Mouse (Mus musculus): ENCODE measurements at regions not wholly inside any gene's neighbourhood (a gene's known extent, or its start where the extent isn't known, plus 50 kb on each side); places are given as distances from the start of the nearest gene placed in this dataset.

- no peak overlapping the region for H3K4me2 ChIP-seq (ENCODE audit: low read length)
- no peaks in the 10 kb centered on the region for H3K36me3 ChIP-seq (ENCODE audit: control insufficient read depth, insufficient read depth)
- 30% methylated on average over 3 of the region's 3 CpGs for WGBS
- H3K9ac ChIP-seq (replicated peaks; ENCODE audit: low read depth, low read length) = no peak overlapping the region
- H3K4me3 ChIP-seq (replicated peaks; ENCODE audit: low read length) = no peak overlapping the region
- H3K27ac ChIP-seq (ENCODE audit: low read length) = no peak overlapping the region
- no peaks in the 10 kb centered on the region for H3K27me3 ChIP-seq (replicated peaks; ENCODE audit: control insufficient read depth, insufficient read depth, low read length)
- ATAC-seq = no peak
- H3K9me3 ChIP-seq (ENCODE audit: control insufficient read depth, low read length) = no peaks in the 10 kb centered on the region
- peaks cover 5% of the 10 kb centered on the region; the same call in 1 of the 2 replicates for H3K4me1 ChIP-seq (replicated peaks; ENCODE audit: control insufficient read depth, insufficient read depth, low read length)
Measured at GRCm38 (mm10) chr14:16957802-16958201, 138.8 kb upstream of the Rarb start.

GRCm38 (mm10) chr14:16954511-16955443 lies 135.8 kb upstream of the Rarb start:
- Histone ChIP-seq H3K27me3 (replicated peaks; ENCODE audit: control insufficient read depth, insufficient read depth, low read length) (no peaks in the 10 kb centered on the region), H3K36me3 (ENCODE audit: control insufficient read depth, insufficient read depth) (no peaks in the 10 kb centered on the region), H3K4me2 (ENCODE audit: low read length) (no peak overlapping the region), H3K9ac (replicated peaks; ENCODE audit: low read depth, low read length) (no peak overlapping the region), H3K27ac (ENCODE audit: low read length) (no peak overlapping the region), H3K9me3 (ENCODE audit: control insufficient read depth, low read length) (no peaks in the 10 kb centered on the region), H3K4me3 (replicated peaks; ENCODE audit: low read length) (no peak overlapping the region), H3K4me1 (replicated peaks; ENCODE audit: control insufficient read depth, insufficient read depth, low read length) (peaks cover 5% of the 10 kb centered on the region; the same call in 1 of the 2 replicates)
- ATAC-seq = peak; percentile 36; the same call in 1 of the 2 replicates
- WGBS = 27% methylated on average over 6 of the region's 6 CpGs

- 77% methylated on average over 1 of the region's 1 CpGs for WGBS
- H3K4me3 ChIP-seq (replicated peaks; ENCODE audit: low read length) = no peak overlapping the region
- no peak overlapping the region for H3K9ac ChIP-seq (replicated peaks; ENCODE audit: low read depth, low read length)
- H3K4me1 ChIP-seq (replicated peaks; ENCODE audit: control insufficient read depth, insufficient read depth, low read length) = no peaks in the 10 kb centered on the region
- H3K27me3 ChIP-seq (replicated peaks; ENCODE audit: control insufficient read depth, insufficient read depth, low read length) = no peaks in the 10 kb centered on the region
- H3K9me3 ChIP-seq (ENCODE audit: control insufficient read depth, low read length) = no peaks in the 10 kb centered on the region
- no peaks in the 10 kb centered on the region for H3K36me3 ChIP-seq (ENCODE audit: control insufficient read depth, insufficient read depth)
- no peak overlapping the region for H3K4me2 ChIP-seq (ENCODE audit: low read length)
- no peak overlapping the region for H3K27ac ChIP-seq (ENCODE audit: low read length)
- ATAC-seq = no peak
Measured at GRCm38 (mm10) chr14:16948736-16949135, 129.8 kb upstream of the Rarb start.

- Histone ChIP-seq H3K36me3 (ENCODE audit: control insufficient read depth, insufficient read depth) (no peaks in the 10 kb centered on the region), H3K9ac (replicated peaks; ENCODE audit: low read depth, low read length) (no peak overlapping the region), H3K27ac (ENCODE audit: low read length) (no peak overlapping the region), H3K4me1 (replicated peaks; ENCODE audit: control insufficient read depth, insufficient read depth, low read length) (no peaks in the 10 kb centered on the region), H3K9me3 (ENCODE audit: control insufficient read depth, low read length) (no peaks in the 10 kb centered on the region), H3K4me2 (ENCODE audit: low read length) (no peak overlapping the region), H3K27me3 (replicated peaks; ENCODE audit: control insufficient read depth, insufficient read depth, low read length) (no peaks in the 10 kb centered on the region), H3K4me3 (replicated peaks; ENCODE audit: low read length) (no peak overlapping the region)
- 93% methylated on average over 1 of the region's 1 CpGs for WGBS
- ATAC-seq = no peak
Measured at GRCm38 (mm10) chr14:16944441-16944840, 125.5 kb upstream of the Rarb start.

GRCm38 (mm10) chr14:16943531-16943930 lies 124.6 kb upstream of the Rarb start:
- Histone ChIP-seq H3K27me3 (replicated peaks; ENCODE audit: control insufficient read depth, insufficient read depth, low read length) (no peaks in the 10 kb centered on the region), H3K4me3 (replicated peaks; ENCODE audit: low read length) (no peak overlapping the region), H3K9me3 (ENCODE audit: control insufficient read depth, low read length) (no peaks in the 10 kb centered on the region), H3K27ac (ENCODE audit: low read length) (no peak overlapping the region), H3K4me2 (ENCODE audit: low read length) (no peak overlapping the region), H3K4me1 (replicated peaks; ENCODE audit: control insufficient read depth, insufficient read depth, low read length) (no peaks in the 10 kb centered on the region), H3K36me3 (ENCODE audit: control insufficient read depth, insufficient read depth) (no peaks in the 10 kb centered on the region), H3K9ac (replicated peaks; ENCODE audit: low read depth, low read length) (no peak overlapping the region)
- WGBS = 90% methylated on average over 5 of the region's 5 CpGs
- no peak for ATAC-seq

GRCm38 (mm10) chr14:16927136-16927535 lies 108.2 kb upstream of the Rarb start:
- Histone ChIP-seq H3K27ac (ENCODE audit: low read length) (no peak overlapping the region), H3K27me3 (replicated peaks; ENCODE audit: control insufficient read depth, insufficient read depth, low read length) (no peaks in the 10 kb centered on the region), H3K36me3 (ENCODE audit: control insufficient read depth, insufficient read depth) (no peaks in the 10 kb centered on the region), H3K4me3 (replicated peaks; ENCODE audit: low read length) (no peak overlapping the region), H3K9ac (replicated peaks; ENCODE audit: low read depth, low read length) (no peak overlapping the region), H3K4me1 (replicated peaks; ENCODE audit: control insufficient read depth, insufficient read depth, low read length) (no peaks in the 10 kb centered on the region), H3K4me2 (ENCODE audit: low read length) (no peak overlapping the region), H3K9me3 (ENCODE audit: control insufficient read depth, low read length) (no peaks in the 10 kb centered on the region)
- ATAC-seq = no peak
- WGBS = 96% methylated on average over 2 of the region's 2 CpGs

- Histone ChIP-seq H3K9me3 (ENCODE audit: control insufficient read depth, low read length) (no peaks in the 10 kb centered on the region), H3K4me2 (ENCODE audit: low read length) (no peak overlapping the region), H3K4me1 (replicated peaks; ENCODE audit: control insufficient read depth, insufficient read depth, low read length) (peaks cover 7% of the 10 kb centered on the region), H3K27me3 (replicated peaks; ENCODE audit: control insufficient read depth, insufficient read depth, low read length) (no peaks in the 10 kb centered on the region), H3K36me3 (ENCODE audit: control insufficient read depth, insufficient read depth) (no peaks in the 10 kb centered on the region), H3K9ac (replicated peaks; ENCODE audit: low read depth, low read length) (no peak overlapping the region), H3K4me3 (replicated peaks; ENCODE audit: low read length) (no peak overlapping the region), H3K27ac (ENCODE audit: low read length) (no peak overlapping the region)
- 74% methylated on average over 9 of the region's 9 CpGs for WGBS
- no peak for ATAC-seq
Measured at GRCm38 (mm10) chr14:16901534-16902147, 82.7 kb upstream of the Rarb start.

- WGBS = 41% methylated on average over 3 of the region's 3 CpGs
- no peak overlapping the region for H3K4me3 ChIP-seq (replicated peaks; ENCODE audit: low read length)
- H3K9me3 ChIP-seq (ENCODE audit: control insufficient read depth, low read length) = no peaks in the 10 kb centered on the region
- H3K4me1 ChIP-seq (replicated peaks; ENCODE audit: control insufficient read depth, insufficient read depth, low read length) = peaks cover 7% of the 10 kb centered on the region
- H3K4me2 ChIP-seq (ENCODE audit: low read length) = no peak overlapping the region
- no peak overlapping the region for H3K9ac ChIP-seq (replicated peaks; ENCODE audit: low read depth, low read length)
- peak; percentile 52; the same call in 1 of the 2 replicates for ATAC-seq
- H3K36me3 ChIP-seq (ENCODE audit: control insufficient read depth, insufficient read depth) = no peaks in the 10 kb centered on the region
- no peak overlapping the region for H3K27ac ChIP-seq (ENCODE audit: low read length)
- H3K27me3 ChIP-seq (replicated peaks; ENCODE audit: control insufficient read depth, insufficient read depth, low read length) = no peaks in the 10 kb centered on the region
Measured at GRCm38 (mm10) chr14:16897747-16898544, 79.0 kb upstream of the Rarb start.

GRCm38 (mm10) chr14:16896974-16897373 lies 78.0 kb upstream of the Rarb start:
- no peak overlapping the region for H3K27ac ChIP-seq (ENCODE audit: low read length)
- H3K9me3 ChIP-seq (ENCODE audit: control insufficient read depth, low read length) = no peaks in the 10 kb centered on the region
- H3K4me1 ChIP-seq (replicated peaks; ENCODE audit: control insufficient read depth, insufficient read depth, low read length) = peaks cover 7% of the 10 kb centered on the region
- no peaks in the 10 kb centered on the region for H3K36me3 ChIP-seq (ENCODE audit: control insufficient read depth, insufficient read depth)
- no peaks in the 10 kb centered on the region for H3K27me3 ChIP-seq (replicated peaks; ENCODE audit: control insufficient read depth, insufficient read depth, low read length)
- 78% methylated on average over 3 of the region's 3 CpGs for WGBS
- no peak for ATAC-seq
- H3K4me2 ChIP-seq (ENCODE audit: low read length) = no peak overlapping the region
- H3K9ac ChIP-seq (replicated peaks; ENCODE audit: low read depth, low read length) = no peak overlapping the region
- H3K4me3 ChIP-seq (replicated peaks; ENCODE audit: low read length) = no peak overlapping the region
